Mouse (Mus musculus) gastrocnemius, postnatal 25 days (tissue): ENCODE results near the gene Mllt3. TPM values are rescaled to one million over a fixed set of nuclear protein-coding genes. Genes with fewer than 3 reads are reported as not detected.
A peak's percentile ranks its signal among the peaks of the same experiment; 100 is the strongest.

Experiments used
- DNase-seq: peaks from one replicate; pipeline ENCODE4 v3.0.0; 2022
- long read RNA-seq, 2 experiments: library from polyadenylated mRNA; stranded (forward); transcript quantifications; one replicate each; pipeline ENCODE4 v2.0.0; 2021
- total RNA-seq, 2 experiments: library from RNA; stranded (reverse); gene quantifications; 1 replicate in 1 of 2; 2 replicates in 1 of 2; pipeline ENCODE4 v1.2.3; 2021

Gene Mllt3
- 10 to 100 TPM; 59.8 to 62.8 TPM for total RNA-seq
- long read RNA-seq, experiment 1, full-length matches to known transcripts = 44 of 54 reads
- long read RNA-seq, experiment 1, partial matches to known transcripts = 3 of 54 reads
- long read RNA-seq, experiment 1, other reads (novel, unspliced or antisense) = 7 of 54 reads
- long read RNA-seq, experiment 2, full-length matches to known transcripts = 55 of 62 reads
- long read RNA-seq, experiment 2, partial matches to known transcripts = 2 of 62 reads
- long read RNA-seq, experiment 2, other reads (novel, unspliced or antisense) = 5 of 62 reads

GRCm38 (mm10) chr4:88033216-88033653 lies at the start of gene Mllt3:
Gene Mllt3 (minus strand): TSS chr4:88033364.
- peak; percentile 98 for DNase-seq

- DNase-seq = no peak
Measured at GRCm38 (mm10) chr4:88082381-88082780, 49.2 kb upstream of the Mllt3 start.

- no peak for DNase-seq
Measured at GRCm38 (mm10) chr4:88081885-88082284, 48.7 kb upstream of the Mllt3 start.

- DNase-seq = no peak
Measured at GRCm38 (mm10) chr4:88081417-88081816, 48.3 kb upstream of the Mllt3 start.

- DNase-seq = no peak
Measured at GRCm38 (mm10) chr4:88078983-88079382, 45.8 kb upstream of the Mllt3 start.

GRCm38 (mm10) chr4:88075388-88075787 lies 42.2 kb upstream of the Mllt3 start:
- DNase-seq = no peak

GRCm38 (mm10) chr4:88046280-88046679 lies 13.1 kb upstream of the Mllt3 start:
- DNase-seq = no peak

- no peak for DNase-seq
Measured at GRCm38 (mm10) chr4:88045151-88045550, 12.0 kb upstream of the Mllt3 start.

- no peak for DNase-seq
Measured at GRCm38 (mm10) chr4:88035361-88035760, 2.2 kb upstream of the Mllt3 start.

GRCm38 (mm10) chr4:88034387-88035157 lies 1.4 kb upstream of the Mllt3 start:
- no peak for DNase-seq

- DNase-seq = no peak
Measured at GRCm38 (mm10) chr4:88033729-88034386, 694 bp upstream of the Mllt3 start.

- peak; percentile 31 for DNase-seq
Measured at GRCm38 (mm10) chr4:88032151-88033098, 739 bp downstream of the Mllt3 start.

GRCm38 (mm10) chr4:88031211-88032150 lies 1.7 kb downstream of the Mllt3 start:
- DNase-seq = peak; percentile 7

GRCm38 (mm10) chr4:88023567-88023966 lies 9.6 kb downstream of the Mllt3 start:
- no peak for DNase-seq

- no peak for DNase-seq
Measured at GRCm38 (mm10) chr4:88022623-88023022, 10.5 kb downstream of the Mllt3 start.

- no peak for DNase-seq
Measured at GRCm38 (mm10) chr4:88020421-88020820, 12.7 kb downstream of the Mllt3 start.

GRCm38 (mm10) chr4:88019645-88020044 lies 13.5 kb downstream of the Mllt3 start:
- no peak for DNase-seq

GRCm38 (mm10) chr4:88017452-88018350 lies 15.5 kb downstream of the Mllt3 start:
- DNase-seq = no peak

- DNase-seq = no peak
Measured at GRCm38 (mm10) chr4:88015765-88016164, 17.4 kb downstream of the Mllt3 start.

GRCm38 (mm10) chr4:88015261-88015660 lies 17.9 kb downstream of the Mllt3 start:
- no peak for DNase-seq
